Mouse (Mus musculus): ENCODE data around the gene Zfp385b.

Gene Zfp385b

DNA sequence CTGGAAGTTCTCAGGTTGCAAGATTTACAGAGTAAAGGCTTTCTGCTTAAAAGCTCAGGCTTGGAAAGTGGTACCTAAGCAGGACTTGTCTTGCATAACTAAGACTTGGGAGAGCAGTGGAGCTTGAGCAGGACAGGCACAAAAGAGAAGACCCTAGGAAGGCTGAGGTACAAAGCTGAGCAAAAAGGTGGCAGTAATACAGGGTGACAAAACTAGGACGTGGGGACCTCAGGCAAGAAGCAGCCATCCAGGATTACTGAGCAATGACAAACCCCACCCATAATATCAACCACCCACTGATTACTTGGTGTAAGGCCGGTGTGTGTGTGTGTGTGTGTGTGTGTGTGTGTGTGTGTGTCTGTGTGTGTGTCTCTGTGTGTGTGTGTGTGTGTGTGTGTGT, 114.0 kb downstream of the Zfp385b start:
- no peak for DNase-seq (ENCODE audit: extremely low spot score)

- DNase-seq (ENCODE audit: extremely low spot score): no peak
These were observed 116.4 kb downstream of the Zfp385b start for GRCm38 (mm10) chr2:77703080-77703479.

- DNase-seq (ENCODE audit: extremely low spot score): no peak
These were observed 128.3 kb downstream of the Zfp385b start for GRCm38 (mm10) chr2:77691174-77691573.

DNA sequence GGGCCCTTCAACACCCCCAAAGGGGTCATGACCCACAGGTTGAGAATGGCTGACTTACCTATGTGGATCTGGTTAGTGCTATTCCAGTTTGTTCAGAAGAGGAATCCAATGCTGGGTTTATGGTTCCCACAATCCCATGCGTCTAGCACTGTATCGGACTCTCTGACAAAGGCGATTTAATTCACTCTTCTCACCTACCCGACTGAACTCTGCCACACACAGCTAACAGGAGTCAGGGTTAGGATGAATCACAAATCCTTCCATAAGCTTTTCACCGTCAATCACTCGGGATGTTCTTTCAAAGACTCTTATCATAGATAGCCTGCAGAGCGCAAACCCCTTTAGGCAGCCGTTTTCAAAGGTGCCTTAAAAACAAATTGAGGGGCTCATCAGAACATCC, 129.1 kb downstream of the Zfp385b start:
- DNase-seq (ENCODE audit: extremely low spot score): no peak

DNA sequence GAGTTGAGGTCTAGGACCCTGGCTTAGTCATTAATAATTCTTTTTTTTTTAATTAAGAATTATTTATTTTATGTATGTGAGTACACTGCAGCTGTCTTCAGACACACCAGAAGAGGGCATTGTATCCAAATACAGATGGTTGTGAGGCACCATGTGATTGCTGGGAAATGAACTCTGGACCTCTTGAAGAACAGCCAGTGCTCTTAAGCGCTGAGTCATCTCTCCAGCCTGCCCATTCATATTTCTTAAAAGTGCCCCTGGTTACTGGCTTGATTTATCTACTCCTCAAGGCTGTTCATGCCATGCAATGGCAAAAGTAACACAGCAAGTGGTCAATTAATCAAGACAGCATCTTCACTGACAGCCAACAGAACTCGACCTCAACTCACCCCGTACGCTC, 130.8 kb downstream of the Zfp385b start:
- DNase-seq (ENCODE audit: extremely low spot score): no peak

- DNase-seq (ENCODE audit: extremely low spot score): no peak
These were observed 135.4 kb downstream of the Zfp385b start for GRCm38 (mm10) chr2:77684088-77684487.

DNA sequence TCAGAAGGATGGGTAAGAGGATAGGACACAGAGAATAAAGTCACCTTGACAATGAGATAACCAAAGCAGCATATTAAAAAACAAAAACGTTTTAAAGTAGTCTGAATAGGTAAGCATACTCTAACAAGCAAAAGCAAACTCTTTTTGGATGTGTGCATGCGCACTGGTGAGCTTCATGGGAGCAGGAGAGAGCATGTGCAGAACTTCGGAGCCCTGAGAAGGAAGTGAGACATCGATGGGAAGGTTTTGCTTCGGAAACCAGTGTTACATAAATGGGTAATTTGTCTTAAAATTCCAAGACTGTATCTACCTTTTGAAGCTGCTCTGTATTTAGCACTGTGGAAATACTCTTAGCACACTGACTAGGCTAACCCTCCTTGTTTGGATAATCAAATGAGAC, 137.2 kb downstream of the Zfp385b start:
- DNase-seq (ENCODE audit: extremely low spot score): no peak

GRCm38 (mm10) chr2:77681741-77682140, 137.7 kb downstream of the Zfp385b start:
- DNase-seq (ENCODE audit: extremely low spot score): no peak

DNA sequence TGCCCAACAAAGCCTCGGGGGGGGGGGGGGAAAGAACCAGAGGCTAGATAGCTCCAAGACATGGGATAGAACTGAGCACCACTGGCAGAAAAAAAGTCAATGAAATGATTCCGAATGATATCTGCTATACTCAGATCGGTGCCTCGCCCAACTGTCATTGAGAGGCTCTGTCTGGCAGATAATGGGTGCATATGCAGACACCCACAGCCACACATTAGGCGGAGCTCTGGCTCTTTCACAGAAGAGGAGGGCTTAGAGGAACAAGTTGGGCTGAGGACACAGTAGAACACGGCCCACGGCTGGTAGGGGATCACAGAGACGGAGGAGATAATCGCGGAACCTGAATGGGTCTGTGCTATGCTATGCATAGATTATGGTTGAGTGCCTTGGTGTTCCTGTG, 145.7 kb downstream of the Zfp385b start:
- DNase-seq (ENCODE audit: extremely low spot score): no peak

- DNase-seq (ENCODE audit: extremely low spot score): no peak
These were observed 147.1 kb downstream of the Zfp385b start for GRCm38 (mm10) chr2:77672215-77672905.

DNA sequence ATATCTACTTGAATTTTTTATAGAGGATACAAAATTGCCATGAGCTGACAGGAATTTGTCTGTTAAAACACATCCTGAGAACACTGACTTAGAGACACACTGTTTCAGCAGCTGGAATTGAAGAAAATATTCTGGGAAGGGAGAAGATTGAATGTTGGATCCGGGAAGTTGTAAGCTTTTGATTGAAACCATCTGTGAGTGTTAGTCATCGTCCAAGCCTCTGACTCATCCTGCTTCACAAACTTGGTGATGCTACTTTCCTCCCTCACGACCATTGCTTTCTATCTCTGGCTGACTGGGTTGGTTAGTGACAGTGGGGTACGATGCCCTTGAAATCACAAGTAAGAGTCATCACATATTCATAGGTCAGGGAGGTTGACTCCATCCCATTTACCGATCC, 157.3 kb downstream of the Zfp385b start:
- DNase-seq (ENCODE audit: extremely low spot score): no peak

GRCm38 (mm10) chr2:77653686-77654085, 165.8 kb downstream of the Zfp385b start:
- no peak for DNase-seq (ENCODE audit: extremely low spot score)

DNA sequence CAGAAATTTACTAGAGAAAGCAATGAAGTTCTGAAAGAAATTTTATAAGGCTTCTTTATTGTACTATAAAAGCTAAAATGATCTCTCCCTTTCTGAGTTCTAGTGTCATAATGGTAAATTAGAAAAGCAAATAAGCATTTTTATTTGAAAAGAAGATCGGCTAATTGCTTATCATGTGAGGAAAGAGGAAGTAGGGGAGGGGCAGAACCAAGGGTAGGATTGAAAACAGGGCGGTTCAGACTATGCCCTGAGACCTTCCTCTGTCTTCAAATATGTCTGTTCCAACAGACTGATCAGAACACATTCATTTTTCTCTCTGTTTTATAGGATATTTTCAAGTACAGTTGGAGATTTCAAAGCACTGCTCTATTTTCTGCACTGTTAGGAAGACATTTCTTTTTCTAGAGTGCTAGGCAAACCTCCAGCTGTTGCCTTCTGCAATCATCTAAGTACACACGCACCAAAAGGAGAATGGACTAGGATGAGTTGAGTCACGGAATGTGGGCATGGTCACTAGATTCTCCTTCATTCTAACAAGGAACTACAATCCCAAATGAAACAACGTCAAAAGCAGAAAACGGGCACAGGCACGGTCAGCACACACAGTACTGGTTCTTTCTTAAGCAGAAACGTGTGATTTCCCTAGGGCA, 177.8 kb downstream of the Zfp385b start:
- DNase-seq (ENCODE audit: extremely low spot score): no peak

DNA sequence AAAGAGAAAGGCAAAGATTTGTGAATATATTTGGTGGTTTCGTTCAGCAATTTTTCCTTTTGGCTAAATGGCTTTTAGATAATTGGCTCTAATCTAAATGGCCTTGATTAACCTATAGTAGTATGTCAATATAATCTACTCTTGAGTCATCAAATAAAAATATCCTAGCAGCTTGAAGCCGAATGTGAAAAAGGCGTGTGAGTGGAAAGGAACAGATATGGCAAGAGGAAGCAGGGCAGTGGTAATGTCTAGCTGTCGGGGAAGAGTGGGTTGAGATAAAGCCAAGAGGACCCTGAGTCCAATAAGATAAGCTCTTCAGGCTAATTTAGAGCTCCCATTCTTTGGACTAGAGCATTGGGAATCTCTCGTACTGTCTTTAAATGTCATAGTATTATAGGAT, 179.4 kb downstream of the Zfp385b start:
- DNase-seq (ENCODE audit: extremely low spot score): no peak

GRCm38 (mm10) chr2:77631606-77632005, 187.8 kb downstream of the Zfp385b start:
- no peak for DNase-seq (ENCODE audit: extremely low spot score)

DNA sequence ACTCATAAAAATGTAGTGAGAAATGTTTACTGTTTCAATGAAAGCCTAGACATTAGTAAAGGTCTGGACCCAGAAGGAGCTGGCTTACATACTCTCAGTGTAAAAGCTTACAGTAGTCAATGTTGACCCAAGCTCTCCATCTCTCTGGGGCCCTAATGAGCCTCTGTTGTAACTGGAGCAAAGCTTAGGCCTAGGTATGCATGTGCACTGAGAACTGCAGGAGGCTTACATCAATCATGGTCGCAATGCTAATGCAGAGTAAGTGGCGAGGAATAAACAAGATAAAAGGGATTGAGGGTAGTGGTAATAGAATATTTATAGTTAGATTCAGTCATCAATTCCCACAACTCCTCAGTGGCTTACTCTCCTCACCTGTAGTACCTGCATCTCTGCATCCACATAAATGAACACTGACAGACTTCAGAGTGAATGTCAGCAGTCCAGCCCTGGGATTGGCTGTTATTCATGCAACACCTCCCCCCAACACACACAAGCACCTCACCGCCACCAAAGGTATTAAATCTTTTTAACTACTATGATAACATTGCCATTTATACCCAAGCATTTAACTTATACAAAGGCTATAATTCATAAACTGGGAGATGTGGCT, 191.7 kb downstream of the Zfp385b start:
- DNase-seq (ENCODE audit: extremely low spot score): no peak

DNA sequence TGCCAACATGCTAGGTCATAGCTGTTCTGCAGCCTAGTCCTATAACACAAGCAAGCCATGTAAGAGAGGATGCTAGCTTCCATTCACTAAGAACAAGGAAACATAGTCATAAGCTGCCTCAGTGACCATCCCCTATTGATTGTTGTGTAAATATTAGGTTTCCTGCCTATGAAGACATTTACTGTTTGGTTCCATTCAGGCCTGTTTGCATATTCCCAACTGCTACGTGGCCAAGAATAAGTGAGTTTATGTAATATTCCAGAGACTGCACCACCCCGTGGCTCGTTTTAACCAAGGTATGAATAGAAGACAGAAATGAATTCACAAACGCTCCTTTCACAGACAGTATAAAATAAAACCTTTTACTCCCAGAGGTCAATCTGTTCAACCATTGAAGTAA, 200.8 kb downstream of the Zfp385b start:
- DNase-seq (ENCODE audit: extremely low spot score): no peak

- DNase-seq (ENCODE audit: extremely low spot score): no peak
These were observed 209.0 kb downstream of the Zfp385b start for GRCm38 (mm10) chr2:77610303-77610991.

GRCm38 (mm10) chr2:77609452-77609851, 210.0 kb downstream of the Zfp385b start:
- DNase-seq (ENCODE audit: extremely low spot score): no peak

DNA sequence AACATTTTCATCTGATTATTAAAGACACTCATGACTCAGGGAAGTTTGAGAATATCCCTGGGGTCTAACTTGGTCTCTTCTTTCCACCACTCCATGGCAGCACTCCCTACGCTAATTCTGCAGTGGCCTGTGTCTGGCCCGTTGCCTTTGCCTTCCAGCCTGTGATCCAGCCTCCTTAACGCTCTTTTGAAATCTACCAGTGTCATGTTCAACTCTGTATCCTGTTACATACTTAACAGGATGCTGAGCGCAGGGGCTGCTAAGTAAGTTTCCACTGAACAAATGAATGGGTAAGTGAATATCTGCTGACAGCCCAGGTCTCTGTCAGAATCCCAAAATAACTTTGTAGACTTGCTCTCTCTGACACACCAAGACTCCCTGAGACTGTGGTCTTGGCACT, 210.8 kb downstream of the Zfp385b start:
- no peak for DNase-seq (ENCODE audit: extremely low spot score)

- no peak for DNase-seq (ENCODE audit: extremely low spot score)
These were observed 226.0 kb downstream of the Zfp385b start for GRCm38 (mm10) chr2:77593461-77593860.

- DNase-seq (ENCODE audit: extremely low spot score): no peak
These were observed 226.9 kb downstream of the Zfp385b start for GRCm38 (mm10) chr2:77592525-77592924.

Data from embryo, embryonic 9.5 days (tissue).